Mouse (Mus musculus) stomach, postnatal 0 days (tissue): Measurements from ENCODE around the gene Mut. TPM values are rescaled to one million over a fixed set of nuclear protein-coding genes. Genes with fewer than 3 reads are reported as not detected.
A peak's percentile ranks its signal among the peaks of the same experiment; 100 is the strongest.

ENCODE experiments used
- ATAC-seq: fragments of 200-750 bp; cut with Nextera tagmentation; 2 replicates; pipeline ENCODE4 v1.8.0; 2017; ENCODE audit not compliant: low FRiP score, low TSS enrichment
- DNase-seq: peaks from one replicate; pipeline ENCODE4 v3.0.0-alpha.2; 2016; ENCODE audit warnings: low spot score
- H3K27ac ChIP-seq: fragments of 300-500 bp; sonication (generic); replicated peaks from 2 replicates; pipeline ENCODE4 v1.5.1; 2014; ENCODE audit warnings: mild to moderate bottlenecking, control low read depth
- H3K27me3 ChIP-seq: fragments of 300-500 bp; sonication (generic); 2 replicates; pipeline ENCODE4 v1.6.1; 2014; ENCODE audit warnings: low read length; ENCODE audit not compliant: control insufficient read depth, insufficient read depth
- H3K36me3 ChIP-seq: fragments of 300-500 bp; sonication (generic); 2 replicates; pipeline ENCODE4 v1.6.1; 2014; ENCODE audit warnings: low read length, mixed read lengths; ENCODE audit not compliant: control insufficient read depth, insufficient read depth
- H3K4me1 ChIP-seq: fragments of 300-500 bp; sonication (generic); replicated peaks from 2 replicates; pipeline ENCODE4 v1.6.1; 2014; ENCODE audit warnings: antibody characterized with exemption; ENCODE audit not compliant: control insufficient read depth, insufficient read depth
- H3K4me2 ChIP-seq: fragments of 300-500 bp; sonication (generic); replicated peaks from 2 replicates; pipeline ENCODE4 v1.6.1; 2014; ENCODE audit warnings: low read depth, mild to moderate bottlenecking, control low read depth, moderate library complexity
- H3K4me3 ChIP-seq: fragments of 300-500 bp; sonication (generic); 2 replicates; pipeline ENCODE4 v1.5.1; 2014; ENCODE audit warnings: low read depth, low read length, control low read depth
- H3K9ac ChIP-seq: fragments of 300-500 bp; sonication (generic); 2 replicates; pipeline ENCODE4 v1.6.1; 2014; ENCODE audit warnings: mild to moderate bottlenecking, low read length, control low read depth, mixed read lengths
- H3K9me3 ChIP-seq: fragments of 300-500 bp; sonication (generic); 2 replicates; pipeline ENCODE4 v1.6.1; 2016; ENCODE audit warnings: low read length; ENCODE audit not compliant: control insufficient read depth
- CTCF ChIP-seq: IDR thresholded peaks from 2 replicates; pipeline ENCODE4 v1.5.1; 2016; ENCODE audit warnings: antibody characterized with exemption, low read depth, mild to moderate bottlenecking, moderate library complexity
- EP300 ChIP-seq: optimal IDR thresholded peaks from 2 replicates; pipeline ENCODE3; 2016; ENCODE audit warnings: antibody characterized with exemption
- WGBS: fragments of 180-500 bp; shearing (Covaris S2); extraction: QIAGEN DNeasy Blood & Tissue Kit; methylation state at CpG from one replicate; pipeline ENCODE4 v1.1.7; 2014; 5-methylcytosine and 5-hydroxymethylcytosine counted together
- polyA plus RNA-seq: library from polyadenylated mRNA; unstranded; fragments of >200 nt; fragmentation: Nextera tagmentation; extraction: Ambion mirVana; gene quantifications from 2 replicates; pipeline ENCODE4 v1.2.1, GENCODE M21; 2015

The Mut gene
- polyA plus RNA-seq, 1 experiment from 2014 or later: 26.0 TPM

DNA sequence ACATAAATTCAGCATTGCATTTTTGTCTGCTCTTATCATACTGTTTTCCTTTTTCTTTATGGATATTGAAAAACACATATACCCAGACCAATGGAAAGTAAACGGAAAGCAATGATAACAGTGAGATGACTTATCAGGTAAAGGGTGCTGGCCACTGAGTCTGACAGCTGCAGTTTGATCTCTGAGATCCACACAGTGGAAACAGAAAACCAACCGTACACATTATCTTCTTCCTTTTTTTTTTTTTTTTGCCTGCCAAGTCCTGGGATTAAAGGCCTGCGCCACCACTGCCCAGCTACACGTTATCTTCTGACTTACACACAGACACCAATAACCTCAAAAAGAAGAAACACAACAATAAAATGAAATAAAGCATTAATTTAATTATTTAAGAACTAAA is 31.1 kb upstream of the Mut start:
- H3K4me3 ChIP-seq: no peak overlapping the region
- 56% methylated on average over 4 of the region's 4 CpGs for WGBS
- H3K9me3 ChIP-seq: no peaks in the 10 kb centered on the region
- H3K4me1 ChIP-seq: 0 out of 2 replicates have a peak, but pooled peaks cover 2% of the 10 kb centered on the region
- ATAC-seq (no peak), DNase-seq (no peak)
- H3K27me3 ChIP-seq: no peaks in the 10 kb centered on the region
- H3K36me3 ChIP-seq: no peaks in the 10 kb centered on the region
- H3K4me2 ChIP-seq: no peak overlapping the region
- no peak overlapping the region for H3K9ac ChIP-seq
- TF ChIP-seq CTCF (no peak), EP300 (no peak)
- no peak overlapping the region for H3K27ac ChIP-seq

DNA sequence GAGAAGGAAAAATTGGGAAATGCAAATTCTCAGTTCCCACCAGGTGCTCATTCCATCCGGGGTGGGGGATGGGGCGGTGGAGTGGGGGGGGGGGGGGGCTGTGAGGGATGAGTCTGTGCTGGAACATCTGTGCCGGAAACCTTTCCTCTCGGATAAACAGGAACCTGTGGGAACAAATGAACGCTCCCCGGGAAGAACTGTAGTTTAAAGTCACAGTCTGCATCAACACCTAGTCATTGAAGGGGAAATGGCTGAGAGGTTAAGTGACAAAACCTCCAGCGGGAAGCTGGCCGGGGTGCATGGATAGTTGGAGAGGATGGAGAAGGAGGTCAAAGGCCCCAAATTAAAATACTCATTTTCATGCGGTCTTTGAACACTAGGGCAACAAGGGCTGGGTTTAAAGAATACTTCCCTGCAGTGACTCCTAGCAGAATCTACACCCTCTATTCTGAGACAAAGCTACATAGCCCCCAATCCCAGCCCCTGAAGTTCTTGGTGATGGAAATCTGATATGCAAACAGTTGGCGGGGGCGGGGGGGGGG is 30.4 kb upstream of the Mut start:
- ATAC-seq (no peak), DNase-seq (no peak)
- Histone ChIP-seq H3K4me2 (no peak overlapping the region), H3K27ac (no peak overlapping the region), H3K4me1 (0 out of 2 replicates have a peak, but pooled peaks cover 2% of the 10 kb centered on the region), H3K9me3 (no peaks in the 10 kb centered on the region), H3K4me3 (no peak overlapping the region), H3K9ac (no peak overlapping the region), H3K27me3 (no peaks in the 10 kb centered on the region), H3K36me3 (no peaks in the 10 kb centered on the region)
- TF ChIP-seq EP300 (no peak), CTCF (no peak)
- 12% methylated on average over 11 of the region's 11 CpGs for WGBS

DNA sequence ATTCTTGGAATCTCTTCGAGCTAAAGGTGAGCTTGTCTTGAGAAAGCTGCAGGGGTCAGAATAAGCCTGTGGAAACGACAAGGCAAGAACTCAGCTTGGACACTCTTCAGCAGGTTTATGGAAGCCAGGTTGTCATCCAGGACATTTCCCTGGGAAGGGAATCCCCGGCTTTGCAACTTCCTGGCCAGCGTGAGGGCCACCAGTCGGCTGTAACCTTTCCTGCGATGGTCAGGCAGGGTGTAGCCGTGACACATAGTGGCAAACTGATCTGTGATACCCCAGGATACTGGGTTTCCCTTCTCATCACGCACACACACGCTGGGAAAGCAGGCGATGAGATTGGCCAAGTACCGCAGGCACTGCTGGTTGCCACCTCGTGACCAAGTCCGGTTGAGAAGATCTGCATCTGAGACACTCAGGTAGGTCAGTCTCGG is 29.7 kb upstream of the Mut start:
- H3K27me3 ChIP-seq: no peaks in the 10 kb centered on the region
- no peaks in the 10 kb centered on the region for H3K9me3 ChIP-seq
- peak overlapping the region; percentile 34; the same call in 1 of the 2 replicates for H3K4me2 ChIP-seq
- WGBS: 11% methylated on average over 13 of the region's 14 CpGs
- no peak overlapping the region for H3K4me3 ChIP-seq
- H3K36me3 ChIP-seq: no peaks in the 10 kb centered on the region
- DNase-seq (no peak), ATAC-seq (no peak)
- no peak overlapping the region for H3K27ac ChIP-seq
- TF ChIP-seq CTCF (no peak), EP300 (no peak)
- peak overlapping the region; percentile 18; the same call in 1 of the 2 replicates for H3K9ac ChIP-seq
- H3K4me1 ChIP-seq: 0 out of 2 replicates have a peak, but pooled peaks cover 2% of the 10 kb centered on the region

DNA sequence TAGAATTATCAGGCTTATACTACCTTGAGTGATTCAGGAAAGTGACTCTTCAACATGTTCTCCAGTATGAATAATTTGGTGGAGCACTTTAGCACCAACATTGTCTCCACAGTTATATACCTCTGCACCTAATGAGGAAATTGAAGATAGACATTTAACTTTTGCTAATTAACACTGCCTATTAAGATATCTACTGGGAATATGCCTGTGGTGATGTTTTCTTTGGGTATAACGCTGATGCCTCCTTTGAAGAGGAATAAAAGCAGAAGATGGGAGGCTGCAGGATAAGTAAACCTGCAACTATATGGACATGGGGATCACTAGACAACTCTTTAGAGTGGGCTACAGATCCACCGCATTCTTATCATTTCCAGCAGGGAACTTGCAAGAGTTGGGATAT is 20.2 kb upstream of the Mut start, which contains the start of gene Glyatl3:
TSS of gene Glyatl3 (minus strand) at position 101 of the 400 bp plus-strand sequence.
- no peak for ATAC-seq
- H3K36me3 ChIP-seq: no peaks in the 10 kb centered on the region
- DNase-seq: no peak
- 91% methylated on average over 2 of the region's 2 CpGs for WGBS
- no peak within 1 kb of the TSS for H3K27ac ChIP-seq
- H3K9ac ChIP-seq: no peak within 1 kb of the TSS
- H3K4me3 ChIP-seq: no peak within 1 kb of the TSS
- H3K4me2 ChIP-seq: no peak within 1 kb of the TSS
- H3K4me1 ChIP-seq: no peaks in the 10 kb centered on the region
- no peak for TF ChIP-seq EP300
- TF ChIP-seq CTCF: no peak
- H3K27me3 ChIP-seq: no peaks in the 10 kb centered on the region
- H3K9me3 ChIP-seq: no peaks in the 10 kb centered on the region

DNA sequence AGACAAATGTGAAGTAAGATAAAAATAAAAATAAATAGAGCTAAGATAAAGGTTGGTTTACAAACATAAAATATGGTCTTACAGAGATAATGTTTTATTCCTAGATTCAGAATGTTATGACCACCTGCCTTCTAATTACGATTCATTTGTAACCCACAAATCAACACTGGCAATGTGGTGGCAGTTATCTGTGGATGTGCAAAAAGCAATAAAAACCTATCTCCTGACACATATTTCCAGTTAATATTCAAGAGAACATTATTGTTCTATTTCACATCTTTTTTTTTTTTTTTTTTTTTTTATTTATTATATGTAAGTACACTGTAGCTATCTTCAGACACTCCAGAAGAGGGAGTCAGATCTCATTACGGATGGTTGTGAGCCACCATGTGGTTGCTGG is 19.0 kb upstream of the Mut start:
- Histone ChIP-seq H3K9ac (no peak overlapping the region), H3K4me2 (no peak overlapping the region), H3K27ac (no peak overlapping the region), H3K4me1 (no peaks in the 10 kb centered on the region), H3K4me3 (no peak overlapping the region), H3K27me3 (no peaks in the 10 kb centered on the region), H3K9me3 (no peaks in the 10 kb centered on the region), H3K36me3 (no peaks in the 10 kb centered on the region)
- no peak for ATAC-seq
- TF ChIP-seq EP300 (no peak), CTCF (no peak)
- no peak for DNase-seq
- 96% methylated on average over 1 of the region's 2 CpGs for WGBS

DNA sequence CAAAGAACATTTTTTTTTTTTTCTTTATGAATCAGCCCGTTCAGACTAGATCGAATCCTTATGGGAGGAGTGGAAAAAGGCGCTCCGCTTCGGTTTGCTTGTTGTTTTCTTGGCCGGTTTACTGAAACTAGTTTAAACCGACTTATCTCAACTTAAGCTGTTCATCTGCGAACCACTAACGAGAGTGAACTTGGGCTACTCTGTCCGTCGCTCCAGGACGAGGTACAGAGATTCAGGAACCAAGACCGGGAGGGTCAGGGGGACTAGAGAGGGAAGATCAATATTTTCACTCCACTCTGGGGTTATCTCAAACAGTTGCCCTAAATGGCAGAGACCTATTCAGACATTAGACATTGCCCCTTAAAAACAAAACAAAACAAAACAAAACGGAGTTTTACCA is 500 bp upstream of the Mut start:
- TF ChIP-seq EP300 (no peak), CTCF (no peak)
- peaks cover 3% of the 10 kb centered on the region; the same call in 1 of the 2 replicates for H3K36me3 ChIP-seq
- peak overlapping the region; percentile 63 for H3K4me3 ChIP-seq
- WGBS: under 1% methylated on average over 14 of the region's 14 CpGs
- no peaks in the 10 kb centered on the region for H3K27me3 ChIP-seq
- no peaks in the 10 kb centered on the region for H3K9me3 ChIP-seq
- ATAC-seq (peak; percentile 11; the same call in 1 of the 2 replicates), DNase-seq (peak; percentile 13)
- H3K27ac ChIP-seq: no peak overlapping the region
- H3K4me2 ChIP-seq: peak overlapping the region; percentile 58
- no peaks in the 10 kb centered on the region for H3K4me1 ChIP-seq
- H3K9ac ChIP-seq: peak overlapping the region; percentile 60
